Mouse (Mus musculus) lung, postnatal 0 days (tissue): ENCODE data around the gene Aldh8a1.

ENCODE experiments used
- CTCF ChIP-seq: IDR thresholded peaks from 2 replicates; pipeline ENCODE4 v1.5.1; 2016; ENCODE audit warnings: antibody characterized with exemption, mild to moderate bottlenecking
- EP300 ChIP-seq: IDR thresholded peaks from 2 replicates; pipeline ENCODE4 v1.6.1; 2016; ENCODE audit warnings: antibody characterized with exemption, mild to moderate bottlenecking, control low read depth

GRCm38 (mm10) chr10:21393390-21393789 is 16.3 kb downstream of the Aldh8a1 start:
- no peak for TF ChIP-seq CTCF
- TF ChIP-seq EP300, result no peak
